Mouse (Mus musculus) gastrocnemius, adult 18-20 months (tissue): ENCODE results near the gene Hoxc8. TPM values are rescaled to one million over a fixed set of nuclear protein-coding genes. Genes with fewer than 3 reads are reported as not detected.

Experiments
- DNase-seq: peaks from one replicate; pipeline ENCODE4 v3.0.0; 2021; ENCODE audit warnings: low spot score
- long read RNA-seq, 2 experiments: library from polyadenylated mRNA; stranded (forward); transcript quantifications; one replicate each; pipeline ENCODE4 v2.0.0; 2021
- total RNA-seq, 2 experiments: library from RNA; stranded (reverse); gene quantifications; 2 replicates each; pipeline ENCODE4 v1.2.3; 2021

The Hoxc8 gene
- total RNA-seq, result 1 to 10 TPM; 1.3 to 1.9 TPM
- long read RNA-seq, experiment 1, partial matches to known transcripts, result 0 of 1 reads
- long read RNA-seq, experiment 1, other reads (novel, unspliced or antisense), result 0 of 1 reads
- long read RNA-seq, experiment 2, partial matches to known transcripts, result 0 of 1 reads
- long read RNA-seq, experiment 2, other reads (novel, unspliced or antisense), result 1 of 1 reads

GRCm38 (mm10) chr15:102990461-102991397 lies at the start of gene Hoxc8:
Gene Hoxc8 (plus strand): TSS chr15:102990607.
- no peak for DNase-seq

- peak; percentile 62 for DNase-seq
Measured at GRCm38 (mm10) chr15:102942739-102943467, 47.5 kb upstream of the Hoxc8 start.

GRCm38 (mm10) chr15:102943468-102943813 lies 47.0 kb upstream of the Hoxc8 start:
- no peak for DNase-seq

- no peak for DNase-seq
Measured at GRCm38 (mm10) chr15:102945185-102946077, 45.0 kb upstream of the Hoxc8 start.

GRCm38 (mm10) chr15:102947276-102947675 lies 43.1 kb upstream of the Hoxc8 start:
- no peak for DNase-seq

GRCm38 (mm10) chr15:102948842-102949241 lies 41.6 kb upstream of the Hoxc8 start:
- no peak for DNase-seq

- no peak for DNase-seq
Measured at GRCm38 (mm10) chr15:102949696-102950095, 40.7 kb upstream of the Hoxc8 start.

- no peak for DNase-seq
Measured at GRCm38 (mm10) chr15:102950877-102951276, 39.5 kb upstream of the Hoxc8 start.

- no peak for DNase-seq
Measured at GRCm38 (mm10) chr15:102953561-102953960, 36.8 kb upstream of the Hoxc8 start.

GRCm38 (mm10) chr15:102954192-102955006 lies 36.0 kb upstream of the Hoxc8 start, which contains the start of gene Hoxc11:
Gene Hoxc11 (plus strand): TSS chr15:102954427.
- DNase-seq, result peak; percentile 40

GRCm38 (mm10) chr15:102955007-102955382 lies 35.4 kb upstream of the Hoxc8 start:
- no peak for DNase-seq

GRCm38 (mm10) chr15:102955833-102956640 lies 34.4 kb upstream of the Hoxc8 start:
- no peak for DNase-seq

- DNase-seq, result no peak
Measured at GRCm38 (mm10) chr15:102956906-102957305, 33.5 kb upstream of the Hoxc8 start.

- DNase-seq, result no peak
Measured at GRCm38 (mm10) chr15:102959663-102960191, 30.7 kb upstream of the Hoxc8 start.

- peak; percentile 53 for DNase-seq
Measured at GRCm38 (mm10) chr15:102961728-102962127, 28.7 kb upstream of the Hoxc8 start.

- DNase-seq, result peak; percentile 38
Measured at GRCm38 (mm10) chr15:102962492-102962891, 27.9 kb upstream of the Hoxc8 start.

GRCm38 (mm10) chr15:102963259-102963658 lies 27.1 kb upstream of the Hoxc8 start:
- peak; percentile 47 for DNase-seq

- DNase-seq, result peak; percentile 78
Measured at GRCm38 (mm10) chr15:102963671-102964640, 26.5 kb upstream of the Hoxc8 start.
